8 mouse cellular contexts compared by ENCODE assay signal in genomic region chr5:147299255-147300000, GRCm38 (mm10). TPM values are rescaled to one million over a fixed set of nuclear protein-coding genes. Genes with fewer than 3 reads are reported as not detected.
A peak's percentile ranks its signal among the peaks of the same experiment; 100 is the strongest.
DNase-seq lines count a peak whose midpoint lies in the region; ATAC-seq lines count a peak whose summit lies in the region.

No protein-coding gene starts in this region.

- peak; percentile 90 for ATAC-seq in common myeloid progenitor, adult 5-6 weeks (replicated peaks; ENCODE audit: low read depth, poor library complexity, severe bottlenecking)
- ATAC-seq in limb, embryonic 12.5 days (ENCODE audit: insufficient number of reproducible peaks, insufficient read depth, low FRiP score, low TSS enrichment, low read depth), result peak; percentile 52; the same call in 1 of the 2 replicates
- peak; percentile 82 for ATAC-seq in midbrain, embryonic 11.5 days (ENCODE audit: low FRiP score)

- H3K4me1 ChIP-seq in limb, embryonic 12.5 days (replicated peaks), result peaks cover 22% of the 10 kb centered on the region
- peaks cover 7% of the 10 kb centered on the region for H3K4me1 ChIP-seq in midbrain, embryonic 11.5 days (ENCODE audit: control insufficient read depth, insufficient read depth, low read length)

- peak; percentile 56 to 73 for DNase-seq in cerebellum, postnatal 14 days
- DNase-seq in cerebellum, adult 11 months, result no peak
- peak; percentile 28 for DNase-seq in CD4-positive helper T cell, adult 2 months (ENCODE audit: low read depth, low spot score)
- peak; percentile 59 for DNase-seq in heart, postnatal 4 days
- peak; percentile 98 for DNase-seq in midbrain, embryonic 11.5 days (ENCODE audit: low spot score, missing footprints)
- DNase-seq in natural killer cell, adult 2 months (ENCODE audit: low spot score in 2 of 2), result no peak

- H3K27ac ChIP-seq in limb, embryonic 12.5 days, result no peak overlapping the region
- H3K27ac ChIP-seq in midbrain, embryonic 11.5 days (ENCODE audit: low read depth, low read length), result no peak overlapping the region

- H3K27me3 ChIP-seq in limb, embryonic 12.5 days, result peaks cover 95% of the 10 kb centered on the region
- peaks cover 96% of the 10 kb centered on the region for H3K27me3 ChIP-seq in midbrain, embryonic 11.5 days (ENCODE audit: control insufficient read depth, insufficient read depth, low read length)

- peak overlapping the region; percentile 54 for H3K4me2 ChIP-seq in limb, embryonic 12.5 days
- H3K4me2 ChIP-seq in midbrain, embryonic 11.5 days, result peak overlapping the region; percentile 33

- no peaks in the 10 kb centered on the region for H3K9me3 ChIP-seq in limb, embryonic 12.5 days
- no peaks in the 10 kb centered on the region for H3K9me3 ChIP-seq in midbrain, embryonic 11.5 days (ENCODE audit: control insufficient read depth, low read length)

- no peak overlapping the region for H3K9ac ChIP-seq in limb, embryonic 12.5 days (replicated peaks)
- no peak overlapping the region; the same call in 1 of the 2 replicates for H3K9ac ChIP-seq in midbrain, embryonic 11.5 days (ENCODE audit: low read length)

- no peaks in the 10 kb centered on the region for H3K36me3 ChIP-seq in limb, embryonic 12.5 days
- H3K36me3 ChIP-seq in midbrain, embryonic 11.5 days (ENCODE audit: control insufficient read depth, insufficient read depth, low read length), result no peaks in the 10 kb centered on the region

- H3K4me3 ChIP-seq in limb, embryonic 12.5 days (replicated peaks), result peak overlapping the region; percentile 32
- peak overlapping the region; percentile 18; the same call in 1 of the 2 replicates for H3K4me3 ChIP-seq in midbrain, embryonic 11.5 days (ENCODE audit: low read depth, low read length)

- 1% methylated on average over 41 of the region's 41 CpGs for WGBS in limb, embryonic 12.5 days
- under 1% methylated on average over 41 of the region's 41 CpGs for WGBS in midbrain, embryonic 11.5 days

RNA-seq across cellular contexts. Expression of gene Cdx2, which starts 7.6 kb away (rescaled TPM):
- not detected in 2 replicates for total RNA-seq in common myeloid progenitor, adult 5-6 weeks (2017)
- not detected for total RNA-seq in heart, postnatal 4 days (2021)
- polyA plus RNA-seq in limb, embryonic 12.5 days (2016; fragmentation: Nextera tagmentation; extraction: Ambion mirVana), result not detected in 2 replicates
- polyA plus RNA-seq in midbrain, embryonic 11.5 days (2014; fragmentation: Nextera tagmentation; extraction: Ambion mirVana), result not detected in 2 replicates

RNA-seq across cellular contexts. Expression of gene Urad, which starts 22.8 kb away (rescaled TPM):
- not detected in 2 replicates for total RNA-seq in common myeloid progenitor, adult 5-6 weeks (2017)
- not detected for total RNA-seq in heart, postnatal 4 days (2021)
- not detected in 2 replicates for polyA plus RNA-seq in limb, embryonic 12.5 days (2016; fragmentation: Nextera tagmentation; extraction: Ambion mirVana)
- not detected in 2 replicates for polyA plus RNA-seq in midbrain, embryonic 11.5 days (2014; fragmentation: Nextera tagmentation; extraction: Ambion mirVana)

RNA-seq across cellular contexts. Expression of gene Pdx1, which starts 29.7 kb away (rescaled TPM):
- total RNA-seq in common myeloid progenitor, adult 5-6 weeks (2017), result not detected in 2 replicates
- total RNA-seq in heart, postnatal 4 days (2021), result not detected
- polyA plus RNA-seq in limb, embryonic 12.5 days (2016; fragmentation: Nextera tagmentation; extraction: Ambion mirVana), result not detected in 2 replicates
- polyA plus RNA-seq in midbrain, embryonic 11.5 days (2014; fragmentation: Nextera tagmentation; extraction: Ambion mirVana), result not detected in 2 replicates

Comparison
In these comparisons a context has a peak if more than half of its experiments do, and no peak if none do; other contexts are left out.
1. DNase-seq: peak in cerebellum, postnatal 14 days (2 of 2), CD4-positive helper T cell, adult 2 months (single experiment), heart, postnatal 4 days (single experiment) and midbrain, embryonic 11.5 days (single experiment); none in cerebellum, adult 11 months (single experiment) and natural killer cell, adult 2 months (0 of 2).
2. Peak in every context shown above with its lines, with median percentiles within 50 percentile points of each other: ATAC-seq.